In the genomic region with DNA sequence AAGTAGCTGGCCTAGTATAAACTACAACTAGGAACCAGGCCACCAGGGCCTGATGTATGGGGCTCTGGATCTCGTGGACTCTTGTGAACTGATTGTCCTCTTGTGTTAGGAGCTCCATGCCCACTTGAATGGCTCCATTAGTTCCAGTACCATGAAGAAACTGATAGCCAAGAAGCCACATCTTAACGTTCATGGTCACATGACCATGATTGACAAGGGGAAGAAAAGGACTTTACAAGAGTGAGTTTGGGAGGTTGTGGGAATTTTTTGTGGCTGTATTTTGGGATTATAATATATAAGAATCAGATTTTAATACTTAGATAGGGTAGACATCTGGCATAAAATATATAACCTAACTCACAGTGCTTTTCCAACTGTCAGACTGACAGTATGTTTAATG, we compare ENCODE assay signal across 25 mouse cellular contexts. TPM values are rescaled to one million over a fixed set of nuclear protein-coding genes. Genes with fewer than 3 reads are reported as not detected.
"Had no signal": no experiment of that assay in that cellular context is flagged by ENCODE, and none has a peak within 500 bp of the region (broad histone marks: within the 10 kb centered on the region; RNA-seq: fewer than 3 reads in every experiment).

No protein-coding gene starts in this region.

- DNase-seq: kidney, postnatal 14 days; kidney, postnatal 4 days; layer of hippocampus, adult 9-11 months; liver; lung, adult 2 months; lung, postnatal 14 days; lung, postnatal 4 days; midbrain, embryonic 14.5 days; thymus, adult 18-20 months; thymus, postnatal 14 days; thymus, postnatal 4 days had no signal

- ATAC-seq: liver, embryonic 12.5 days had no signal

- H3K27me3 ChIP-seq: kidney, embryonic 15.5 days; limb, embryonic 13.5 days; liver, embryonic 12.5 days; liver, embryonic 15.5 days had no signal

- H3K27ac ChIP-seq: kidney, embryonic 15.5 days; limb, embryonic 10.5 days; limb, embryonic 13.5 days; liver, embryonic 12.5 days; liver, embryonic 15.5 days had no signal

- H3K9ac ChIP-seq: kidney, embryonic 15.5 days; limb, embryonic 13.5 days; liver, embryonic 12.5 days; liver, embryonic 15.5 days had no signal

- H3K4me2 ChIP-seq: kidney, embryonic 15.5 days; limb, embryonic 13.5 days; liver, embryonic 12.5 days; midbrain, embryonic 11.5 days had no signal

- H3K4me3 ChIP-seq: kidney, embryonic 15.5 days; limb, embryonic 10.5 days; limb, embryonic 13.5 days; liver, embryonic 12.5 days; liver, embryonic 15.5 days had no signal

- H3K9me3 ChIP-seq: kidney, embryonic 15.5 days; liver, embryonic 12.5 days; liver, embryonic 15.5 days had no signal

RNA-seq across cellular contexts. Expression of a gene that starts 32.8 kb away (rescaled TPM):
- total RNA-seq: megakaryocyte progenitor cell, adult 5-6 weeks; megakaryocyte-erythroid progenitor cell, adult 5-6 weeks; midbrain, postnatal 0 days had no signal
- polyA plus RNA-seq: limb, embryonic 10.5 days; limb, embryonic 13.5 days; liver, embryonic 12.5 days; liver, embryonic 15.5 days; lung, adult 2 months; lung, embryonic 16.5 days; midbrain, embryonic 11.5 days; midbrain, embryonic 14.5 days; midbrain, postnatal 0 days; neural tube, embryonic 11.5 days; neural tube, embryonic 14.5 days; small intestine, adult 2 months; spleen, adult 2 months had no signal
